Mouse (Mus musculus): ENCODE measurements at regions not wholly inside any gene's neighbourhood (a gene's known extent, or its start where the extent isn't known, plus 50 kb on each side); places are given as distances from the start of the nearest gene placed in this dataset.
"Not testable (repeated sequence)": the region's sequence is repeated elsewhere in the genome, so short reads cannot be mapped to it uniquely, and the experiment has no call there.

DNA sequence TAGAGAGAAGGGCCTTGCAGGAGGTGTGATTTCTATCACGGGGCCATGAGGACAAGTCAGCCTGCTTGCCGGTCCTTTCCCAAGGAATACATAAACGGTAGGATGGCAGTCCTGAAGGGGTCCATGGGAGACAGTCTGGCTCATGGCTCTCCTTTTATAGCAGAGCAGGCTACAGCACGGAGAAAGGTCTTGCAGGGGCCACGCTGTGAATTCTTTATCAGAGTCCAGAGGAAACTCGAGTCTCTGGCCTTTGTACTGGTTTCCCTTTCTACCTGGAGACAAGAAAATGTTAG, 1984.0 kb downstream of the 4930444P10Rik start:
- Histone ChIP-seq H3K27me3 (ENCODE audit: control insufficient read depth, insufficient read depth, low read depth, low read length) (no peaks in the 10 kb centered on the region), H3K4me1 (replicated peaks; ENCODE audit: control insufficient read depth, insufficient read depth, low read length) (0 out of 2 replicates have a peak, but pooled peaks cover 4% of the 10 kb centered on the region), H3K4me3 (ENCODE audit: low read length) (no peak overlapping the region), H3K27ac (ENCODE audit: low read length) (no peak overlapping the region), H3K36me3 (ENCODE audit: control insufficient read depth, insufficient read depth, low read length) (no peaks in the 10 kb centered on the region), H3K9me3 (ENCODE audit: control insufficient read depth, low read length) (peaks cover 7% of the 10 kb centered on the region), H3K4me2 (ENCODE audit: low read depth, low read length) (no peak overlapping the region), H3K9ac (ENCODE audit: low read length) (no peak overlapping the region)
- 20% methylated on average over 6 of the region's 6 CpGs for WGBS
- no peak for ATAC-seq (ENCODE audit: low read depth)

GRCm38 (mm10) chr1:14108450-14109189, 1984.5 kb downstream of the 4930444P10Rik start:
- no peak overlapping the region for H3K9ac ChIP-seq (ENCODE audit: low read length)
- H3K4me2 ChIP-seq (ENCODE audit: low read depth, low read length), result no peak overlapping the region
- H3K9me3 ChIP-seq (ENCODE audit: control insufficient read depth, low read length), result peaks cover 7% of the 10 kb centered on the region
- WGBS, result 58% methylated on average over 7 of the region's 7 CpGs
- no peaks in the 10 kb centered on the region for H3K36me3 ChIP-seq (ENCODE audit: control insufficient read depth, insufficient read depth, low read length)
- 0 out of 2 replicates have a peak, but pooled peaks cover 4% of the 10 kb centered on the region for H3K4me1 ChIP-seq (replicated peaks; ENCODE audit: control insufficient read depth, insufficient read depth, low read length)
- H3K4me3 ChIP-seq (ENCODE audit: low read length), result no peak overlapping the region
- no peak for ATAC-seq (ENCODE audit: low read depth)
- H3K27me3 ChIP-seq (ENCODE audit: control insufficient read depth, insufficient read depth, low read depth, low read length), result no peaks in the 10 kb centered on the region
- no peak overlapping the region for H3K27ac ChIP-seq (ENCODE audit: low read length)

DNA sequence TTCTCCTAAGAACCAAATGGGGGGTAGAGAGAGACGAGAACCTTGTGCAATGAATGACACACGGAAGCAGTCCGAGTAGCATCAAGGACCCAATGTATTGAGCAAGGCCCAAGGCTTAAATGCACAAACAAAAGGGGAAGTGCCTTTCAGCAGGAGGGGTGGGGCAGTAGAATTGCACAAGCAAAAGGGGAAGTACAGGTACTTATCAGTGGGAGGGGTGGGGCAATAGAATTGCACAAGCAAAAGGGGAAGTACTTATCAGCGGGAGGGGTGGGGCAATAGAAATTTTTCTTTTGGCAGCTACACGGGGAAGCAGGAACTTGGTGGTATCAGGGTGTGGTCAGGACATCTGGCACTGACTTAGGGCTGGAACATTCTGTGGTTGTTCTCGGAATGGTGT, 1987.6 kb downstream of the 4930444P10Rik start:
- H3K36me3 ChIP-seq (ENCODE audit: control insufficient read depth, insufficient read depth, low read length); H3K27me3 ChIP-seq (ENCODE audit: control insufficient read depth, insufficient read depth, low read depth, low read length); H3K4me2 ChIP-seq (ENCODE audit: low read depth, low read length); H3K9me3 ChIP-seq (ENCODE audit: control insufficient read depth, low read length); ATAC-seq (ENCODE audit: low read depth); H3K4me1 ChIP-seq (replicated peaks; ENCODE audit: control insufficient read depth, insufficient read depth, low read length); H3K9ac ChIP-seq (ENCODE audit: low read length); H3K27ac ChIP-seq (ENCODE audit: low read length); H3K4me3 ChIP-seq (ENCODE audit: low read length): not testable (repeated sequence)
- 81% methylated on average over 5 of the region's 6 CpGs for WGBS

DNA sequence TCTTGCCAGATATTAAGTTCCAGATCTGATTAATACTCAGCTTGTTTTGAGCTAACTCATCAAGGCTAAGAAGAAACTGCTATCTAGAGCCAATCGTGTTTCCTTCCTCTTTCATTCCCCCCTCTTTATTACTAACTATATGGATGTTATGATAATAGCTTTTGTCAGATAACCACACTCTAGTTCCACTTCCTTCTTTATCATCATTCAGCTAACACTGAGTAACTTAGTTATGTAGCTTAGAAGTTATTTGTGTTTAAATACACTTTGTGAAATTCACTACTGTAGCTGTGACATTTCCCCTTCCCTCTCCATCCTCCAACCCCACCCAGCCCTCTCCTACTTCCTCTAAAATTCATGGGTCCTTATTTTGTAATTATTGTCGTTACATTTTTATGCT, 1988.6 kb downstream of the 4930444P10Rik start:
- Histone ChIP-seq H3K27me3 (ENCODE audit: control insufficient read depth, insufficient read depth, low read depth, low read length) (no peaks in the 10 kb centered on the region), H3K4me3 (ENCODE audit: low read length) (no peak overlapping the region), H3K9ac (ENCODE audit: low read length) (no peak overlapping the region), H3K4me2 (ENCODE audit: low read depth, low read length) (no peak overlapping the region), H3K9me3 (ENCODE audit: control insufficient read depth, low read length) (peaks cover 7% of the 10 kb centered on the region), H3K36me3 (ENCODE audit: control insufficient read depth, insufficient read depth, low read length) (no peaks in the 10 kb centered on the region), H3K4me1 (replicated peaks; ENCODE audit: control insufficient read depth, insufficient read depth, low read length) (0 out of 2 replicates have a peak, but pooled peaks cover 4% of the 10 kb centered on the region), H3K27ac (ENCODE audit: low read length) (no peak overlapping the region)
- ATAC-seq (ENCODE audit: low read depth), result no peak
- 81% methylated on average over 2 of the region's 2 CpGs for WGBS

- Histone ChIP-seq H3K27me3 (ENCODE audit: control insufficient read depth, insufficient read depth, low read depth, low read length) (no peaks in the 10 kb centered on the region), H3K36me3 (ENCODE audit: control insufficient read depth, insufficient read depth, low read length) (no peaks in the 10 kb centered on the region), H3K9ac (ENCODE audit: low read length) (no peak overlapping the region), H3K4me3 (ENCODE audit: low read length) (no peak overlapping the region), H3K27ac (ENCODE audit: low read length) (no peak overlapping the region), H3K4me1 (replicated peaks; ENCODE audit: control insufficient read depth, insufficient read depth, low read length) (no peaks in the 10 kb centered on the region), H3K9me3 (ENCODE audit: control insufficient read depth, low read length) (no peaks in the 10 kb centered on the region), H3K4me2 (ENCODE audit: low read depth, low read length) (no peak overlapping the region)
- no peak for ATAC-seq (ENCODE audit: low read depth)
- 68% methylated on average over 5 of the region's 5 CpGs for WGBS
Measured at GRCm38 (mm10) chr1:14099031-14099430, 1994.1 kb downstream of the 4930444P10Rik start.

GRCm38 (mm10) chr1:14097567-14098228, 1995.4 kb downstream of the 4930444P10Rik start:
- WGBS, result 34% methylated on average over 5 of the region's 5 CpGs
- ATAC-seq (ENCODE audit: low read depth), result no peak
- Histone ChIP-seq H3K36me3 (ENCODE audit: control insufficient read depth, insufficient read depth, low read length) (no peaks in the 10 kb centered on the region), H3K27me3 (ENCODE audit: control insufficient read depth, insufficient read depth, low read depth, low read length) (no peaks in the 10 kb centered on the region), H3K4me1 (replicated peaks; ENCODE audit: control insufficient read depth, insufficient read depth, low read length) (no peaks in the 10 kb centered on the region), H3K4me3 (ENCODE audit: low read length) (no peak overlapping the region), H3K4me2 (ENCODE audit: low read depth, low read length) (no peak overlapping the region), H3K9me3 (ENCODE audit: control insufficient read depth, low read length) (no peaks in the 10 kb centered on the region), H3K9ac (ENCODE audit: low read length) (no peak overlapping the region), H3K27ac (ENCODE audit: low read length) (no peak overlapping the region)

GRCm38 (mm10) chr1:14064856-14065255, 2028.3 kb downstream of the 4930444P10Rik start:
- no peaks in the 10 kb centered on the region for H3K36me3 ChIP-seq (ENCODE audit: control insufficient read depth, insufficient read depth, low read length)
- no peak for ATAC-seq (ENCODE audit: low read depth)
- no peak overlapping the region for H3K27ac ChIP-seq (ENCODE audit: low read length)
- no peaks in the 10 kb centered on the region for H3K9me3 ChIP-seq (ENCODE audit: control insufficient read depth, low read length)
- no peaks in the 10 kb centered on the region for H3K27me3 ChIP-seq (ENCODE audit: control insufficient read depth, insufficient read depth, low read depth, low read length)
- H3K9ac ChIP-seq (ENCODE audit: low read length), result no peak overlapping the region
- 91% methylated on average over 3 of the region's 3 CpGs for WGBS
- no peak overlapping the region for H3K4me3 ChIP-seq (ENCODE audit: low read length)
- no peaks in the 10 kb centered on the region for H3K4me1 ChIP-seq (replicated peaks; ENCODE audit: control insufficient read depth, insufficient read depth, low read length)
- H3K4me2 ChIP-seq (ENCODE audit: low read depth, low read length), result no peak overlapping the region

DNA sequence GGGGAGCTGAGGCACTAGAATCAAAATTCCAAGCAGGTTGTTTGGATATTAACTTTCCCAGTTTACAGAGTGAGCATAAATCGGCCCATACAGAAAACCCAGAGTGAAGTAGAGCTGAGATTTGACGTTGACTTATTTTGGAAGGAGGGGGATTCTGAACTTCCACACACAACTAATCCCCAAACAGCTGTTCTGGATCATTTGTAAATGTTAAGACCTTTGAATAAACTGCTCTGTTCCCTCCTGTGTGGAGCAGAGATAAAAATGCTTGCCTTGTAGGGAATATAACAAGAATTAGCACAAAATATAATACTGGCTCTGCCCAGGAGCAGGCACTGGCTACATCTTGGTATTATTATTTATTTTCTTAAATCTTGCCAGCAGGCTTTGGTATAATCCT, 2057.0 kb downstream of the 4930444P10Rik start:
- Histone ChIP-seq H3K36me3 (ENCODE audit: control insufficient read depth, insufficient read depth, low read length) (no peaks in the 10 kb centered on the region), H3K4me2 (ENCODE audit: low read depth, low read length) (no peak overlapping the region), H3K27ac (ENCODE audit: low read length) (no peak overlapping the region), H3K4me3 (ENCODE audit: low read length) (no peak overlapping the region), H3K9me3 (ENCODE audit: control insufficient read depth, low read length) (no peaks in the 10 kb centered on the region), H3K9ac (ENCODE audit: low read length) (no peak overlapping the region), H3K27me3 (ENCODE audit: control insufficient read depth, insufficient read depth, low read depth, low read length) (no peaks in the 10 kb centered on the region), H3K4me1 (replicated peaks; ENCODE audit: control insufficient read depth, insufficient read depth, low read length) (no peaks in the 10 kb centered on the region)
- WGBS, result 37% methylated on average over 2 of the region's 2 CpGs
- no peak for ATAC-seq (ENCODE audit: low read depth)

- H3K27ac ChIP-seq (ENCODE audit: low read length), result no peak overlapping the region
- no peak overlapping the region for H3K4me2 ChIP-seq (ENCODE audit: low read depth, low read length)
- 0 out of 2 replicates have a peak, but pooled peaks cover 3% of the 10 kb centered on the region for H3K4me1 ChIP-seq (replicated peaks; ENCODE audit: control insufficient read depth, insufficient read depth, low read length)
- no peaks in the 10 kb centered on the region for H3K9me3 ChIP-seq (ENCODE audit: control insufficient read depth, low read length)
- H3K4me3 ChIP-seq (ENCODE audit: low read length), result no peak overlapping the region
- ATAC-seq (ENCODE audit: low read depth), result no peak
- H3K27me3 ChIP-seq (ENCODE audit: control insufficient read depth, insufficient read depth, low read depth, low read length), result no peaks in the 10 kb centered on the region
- WGBS, result 71% methylated on average over 9 of the region's 9 CpGs
- no peaks in the 10 kb centered on the region for H3K36me3 ChIP-seq (ENCODE audit: control insufficient read depth, insufficient read depth, low read length)
- H3K9ac ChIP-seq (ENCODE audit: low read length), result no peak overlapping the region
Measured at GRCm38 (mm10) chr1:14011484-14011883, 2081.6 kb downstream of the 4930444P10Rik start.
